Mouse (Mus musculus) lung, postnatal 0 days (tissue): Measurements from ENCODE around the gene Rbm19.

ENCODE experiments used
- CTCF ChIP-seq: IDR thresholded peaks from 2 replicates; pipeline ENCODE4 v1.5.1; 2016; ENCODE audit warnings: antibody characterized with exemption, mild to moderate bottlenecking
- EP300 ChIP-seq: IDR thresholded peaks from 2 replicates; pipeline ENCODE4 v1.6.1; 2016; ENCODE audit warnings: antibody characterized with exemption, mild to moderate bottlenecking, control low read depth

DNA sequence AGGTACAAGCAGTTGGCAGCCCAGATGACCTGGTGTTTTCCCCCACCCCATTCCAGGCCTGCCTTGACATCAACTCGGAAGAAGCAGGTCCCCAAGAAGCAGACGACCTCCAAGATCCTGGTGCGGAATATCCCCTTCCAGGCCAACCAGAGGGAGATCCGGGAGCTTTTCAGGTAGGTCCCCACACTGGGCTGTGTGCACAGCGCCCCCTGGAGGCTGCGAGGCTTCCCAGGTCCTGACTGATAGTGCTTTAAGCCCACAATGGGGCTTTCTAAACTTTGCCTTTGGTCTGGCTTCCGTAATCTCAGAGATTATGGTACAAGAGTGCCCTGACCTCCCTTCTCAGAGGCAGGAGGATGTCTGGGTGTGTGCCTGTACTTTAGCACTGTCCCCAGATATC lies 27.7 kb downstream of the Rbm19 start:
- peak; percentile 59 for TF ChIP-seq CTCF
- TF ChIP-seq EP300: no peak
